Mouse (Mus musculus): ENCODE data around the gene Ulk1.

DNA sequence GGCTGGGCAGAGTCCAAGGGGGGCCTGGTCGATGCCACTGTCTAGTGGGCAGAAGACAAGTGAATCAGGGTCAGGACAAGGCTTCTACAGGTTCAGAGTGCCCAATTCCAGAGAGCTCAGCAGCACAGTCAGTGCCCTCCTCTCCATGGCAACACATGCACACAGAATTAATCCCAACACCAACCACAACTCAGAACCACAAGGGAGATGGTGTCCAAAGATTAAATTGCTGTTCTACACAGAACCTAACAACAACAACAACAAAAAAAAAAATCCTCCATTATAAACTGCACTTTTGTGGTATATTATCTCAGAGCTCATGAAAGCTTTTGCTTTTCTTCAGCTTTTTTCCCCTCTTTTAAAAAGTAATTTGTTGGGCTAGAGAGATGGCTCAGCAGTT, 74.3 kb downstream of the Ulk1 start:
- TF ChIP-seq CTCF (IDR thresholded peaks at IDR 0.05; ENCODE audit: low read depth), result no peak
- no peak for TF ChIP-seq EP300 (IDR thresholded peaks at IDR 0.05; ENCODE audit: low read depth)
